Mouse (Mus musculus) megakaryocyte, embryonic 14.5 days (primary cell): ENCODE measurements around the gene Rbm25.

Experiments
- FLI1 ChIP-seq: IDR thresholded peaks from 2 replicates; pipeline ENCODE4 v1.6.1; 2012; ENCODE audit warnings: low read length, inconsistent platforms, mixed read lengths
- GATA1 ChIP-seq: IDR thresholded peaks from 3 replicates; pipeline ENCODE4 v1.6.1; 2012; ENCODE audit warnings: mixed read lengths, low read length, inconsistent platforms, borderline replicate concordance

DNA sequence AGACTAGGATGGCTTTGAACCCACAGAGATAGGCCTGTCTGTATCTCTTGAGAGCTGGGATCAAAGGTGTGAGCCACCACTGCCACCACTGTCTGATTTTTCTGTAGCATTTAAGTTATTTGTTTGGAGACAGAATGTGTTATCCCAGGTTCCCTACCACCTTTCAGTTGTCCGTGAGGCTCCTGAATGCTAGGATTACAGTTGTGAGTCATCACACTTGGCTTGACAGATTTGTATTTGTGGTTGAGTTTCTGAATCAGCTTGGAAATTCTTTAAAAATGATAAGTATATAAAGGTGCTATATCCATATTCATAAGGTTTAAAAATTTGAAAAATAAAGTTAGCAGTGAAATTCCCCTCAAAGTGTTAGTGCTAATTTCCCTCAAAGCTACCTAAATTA lies 12.1 kb downstream of the Rbm25 start:
- TF ChIP-seq GATA1 (no peak), FLI1 (no peak)
